Mouse (Mus musculus): Measurements from ENCODE around the gene Asb18. TPM values are rescaled to one million over a fixed set of nuclear protein-coding genes. Genes with fewer than 3 reads are reported as not detected.

Asb18 gene
- total RNA-seq, 1 experiment, result not detected

DNA sequence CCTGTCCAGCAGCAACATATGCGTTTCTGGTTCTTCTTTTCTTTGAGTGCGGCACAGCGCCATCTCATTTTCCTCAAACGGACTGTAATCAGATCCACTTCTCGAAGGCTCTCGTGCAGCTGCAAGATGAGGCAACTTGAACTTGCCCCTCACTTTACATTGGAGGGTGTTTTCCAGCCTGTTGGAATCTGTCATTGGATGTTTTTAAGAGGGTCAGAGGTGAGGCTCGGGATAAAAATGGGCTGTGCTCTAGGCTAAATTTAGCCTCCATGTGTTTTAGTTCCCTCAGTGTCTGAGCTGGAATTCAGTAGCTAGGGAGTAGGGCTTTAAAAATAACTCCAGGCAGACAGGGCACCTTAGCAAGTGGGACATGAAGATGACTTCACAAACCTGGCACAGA, 16.4 kb downstream of the Asb18 start:
- no peaks in the 10 kb centered on the region for H3K9me3 ChIP-seq (ENCODE audit: control insufficient read depth, insufficient read depth, low read depth, low read length)
- H3K4me3 ChIP-seq (ENCODE audit: insufficient read depth in 1 of 2, low read depth in 1 of 2, low read length in 2 of 2, poor library complexity in 1 of 2, severe bottlenecking in 1 of 2), result no peak overlapping the region
- TF ChIP-seq ZC3H11A (IDR thresholded peaks at IDR 0.05; ENCODE audit: borderline replicate concordance, low read depth, low read length), result no peak
- TF ChIP-seq MAFK (IDR thresholded peaks at IDR 0.05; ENCODE audit: insufficient read depth, low read depth, low read length), result no peak
- no peak for TF ChIP-seq ZNF384 (IDR thresholded peaks at IDR 0.05; ENCODE audit: low read depth, low read length)
- TF ChIP-seq HCFC1 (IDR thresholded peaks at IDR 0.05; ENCODE audit: borderline replicate concordance, insufficient read depth, low read length), result no peak
- no peak for TF ChIP-seq CHD2 (IDR thresholded peaks at IDR 0.05; ENCODE audit: low read depth, low read length)
- no peak for DNase-seq (ENCODE audit: low read depth, low spot score)
- peaks cover 0 to 3% of the 10 kb centered on the region in 2 experiments; a peak in 1 of 4 replicates for H3K4me1 ChIP-seq (ENCODE audit: control insufficient read depth in 2 of 2, insufficient read depth in 2 of 2, low read length in 2 of 2, poor library complexity in 1 of 2)
- H3K27ac ChIP-seq (ENCODE audit: insufficient read depth, low read depth, low read length, poor library complexity, severe bottlenecking), result no peak overlapping the region
- no peaks in the 10 kb centered on the region for H3K36me3 ChIP-seq (ENCODE audit: control insufficient read depth, insufficient read depth, low read length, poor library complexity, severe bottlenecking)
- in situ Hi-C loops (cut with MboI; ENCODE audit: low sequenced_read_pairs in 2 of 2, unreplicated experiment in 2 of 2), result no loop called here
- no peak overlapping the region for H3K9ac ChIP-seq (ENCODE audit: insufficient read depth, low read depth, low read length, poor library complexity, severe bottlenecking)

DNA sequence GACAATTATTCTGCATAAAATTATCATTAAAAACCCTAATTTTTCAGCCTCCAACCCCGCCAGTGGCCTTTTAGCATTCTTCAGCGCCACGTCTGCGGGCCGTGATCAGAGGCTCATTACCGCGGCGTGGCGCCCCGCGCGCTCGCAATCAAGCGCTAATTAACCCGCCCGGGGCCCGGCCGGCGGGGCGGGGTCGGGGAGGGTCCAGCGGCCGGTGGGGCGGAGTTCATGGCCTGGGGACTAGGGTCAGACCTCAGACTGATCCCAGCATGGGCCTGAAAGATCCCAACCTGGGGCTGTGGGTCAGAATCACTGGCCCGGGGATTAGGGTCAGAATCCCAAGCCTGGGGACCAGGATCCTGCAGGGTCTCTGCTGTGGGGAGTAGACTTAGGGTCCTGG, 22.2 kb downstream of the Asb18 start:
- no peaks in the 10 kb centered on the region for H3K9me3 ChIP-seq (ENCODE audit: control insufficient read depth, insufficient read depth, low read depth, low read length)
- in situ Hi-C loops (cut with MboI; ENCODE audit: low sequenced_read_pairs in 2 of 2, unreplicated experiment in 2 of 2), result no loop called here
- peak overlapping the region; percentile 44 to 58 for H3K4me3 ChIP-seq (ENCODE audit: insufficient read depth in 1 of 2, low read depth in 1 of 2, low read length in 2 of 2, poor library complexity in 1 of 2, severe bottlenecking in 1 of 2)
- H3K27ac ChIP-seq (ENCODE audit: insufficient read depth, low read depth, low read length, poor library complexity, severe bottlenecking), result no peak overlapping the region
- peaks cover 0 to 3% of the 10 kb centered on the region in 2 experiments; a peak in 1 of 4 replicates for H3K4me1 ChIP-seq (ENCODE audit: control insufficient read depth in 2 of 2, insufficient read depth in 2 of 2, low read length in 2 of 2, poor library complexity in 1 of 2)
- no peak for DNase-seq (ENCODE audit: low read depth, low spot score)
- no peak for TF ChIP-seq ZC3H11A (IDR thresholded peaks at IDR 0.05; ENCODE audit: borderline replicate concordance, low read depth, low read length)
- TF ChIP-seq CHD2 (IDR thresholded peaks at IDR 0.05; ENCODE audit: low read depth, low read length), result no peak
- TF ChIP-seq MAFK (IDR thresholded peaks at IDR 0.05; ENCODE audit: insufficient read depth, low read depth, low read length), result no peak
- TF ChIP-seq HCFC1 (IDR thresholded peaks at IDR 0.05; ENCODE audit: borderline replicate concordance, insufficient read depth, low read length), result no peak
- no peak for TF ChIP-seq ZNF384 (IDR thresholded peaks at IDR 0.05; ENCODE audit: low read depth, low read length)
- H3K9ac ChIP-seq (ENCODE audit: insufficient read depth, low read depth, low read length, poor library complexity, severe bottlenecking), result no peak overlapping the region
- no peaks in the 10 kb centered on the region for H3K36me3 ChIP-seq (ENCODE audit: control insufficient read depth, insufficient read depth, low read length, poor library complexity, severe bottlenecking)

DNA sequence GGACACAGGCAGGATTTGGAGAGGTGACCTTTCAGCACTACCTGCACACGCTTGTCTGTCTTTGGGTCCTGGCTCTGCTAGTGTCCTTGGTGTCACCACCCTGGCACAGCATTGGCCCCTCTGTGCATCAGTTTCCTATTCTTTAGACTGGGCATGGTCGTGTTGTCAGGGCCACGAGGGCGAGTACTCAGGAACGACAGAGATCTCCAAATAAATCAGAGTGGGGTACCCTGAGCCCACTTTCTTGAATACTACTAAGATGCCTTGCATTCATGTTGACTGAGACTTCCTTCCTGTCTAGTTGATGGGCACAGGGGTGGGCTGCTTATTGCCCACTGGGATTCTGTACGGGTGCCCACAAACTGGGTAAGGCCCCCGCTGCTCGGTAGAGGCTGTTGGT, 37.2 kb downstream of the Asb18 start:
- TF ChIP-seq ZC3H11A (IDR thresholded peaks at IDR 0.05; ENCODE audit: borderline replicate concordance, low read depth, low read length) (no peak), CHD2 (IDR thresholded peaks at IDR 0.05; ENCODE audit: low read depth, low read length) (no peak), ZNF384 (IDR thresholded peaks at IDR 0.05; ENCODE audit: low read depth, low read length) (no peak), HCFC1 (IDR thresholded peaks at IDR 0.05; ENCODE audit: borderline replicate concordance, insufficient read depth, low read length) (no peak), MAFK (IDR thresholded peaks at IDR 0.05; ENCODE audit: insufficient read depth, low read depth, low read length) (no peak)
- no peak overlapping the region for H3K9ac ChIP-seq (ENCODE audit: insufficient read depth, low read depth, low read length, poor library complexity, severe bottlenecking)
- DNase-seq (ENCODE audit: low read depth, low spot score), result no peak
- no peaks in the 10 kb centered on the region for H3K36me3 ChIP-seq (ENCODE audit: control insufficient read depth, insufficient read depth, low read length, poor library complexity, severe bottlenecking)
- no peaks in the 10 kb centered on the region for H3K9me3 ChIP-seq (ENCODE audit: control insufficient read depth, insufficient read depth, low read depth, low read length)
- peaks cover 2 to 7% of the 10 kb centered on the region in 2 experiments; a peak in 3 of 4 replicates for H3K4me1 ChIP-seq (ENCODE audit: control insufficient read depth in 2 of 2, insufficient read depth in 2 of 2, low read length in 2 of 2, poor library complexity in 1 of 2)
- in situ Hi-C loops (cut with MboI; ENCODE audit: low sequenced_read_pairs in 2 of 2, unreplicated experiment in 2 of 2), result no loop called here
- H3K27ac ChIP-seq (ENCODE audit: insufficient read depth, low read depth, low read length, poor library complexity, severe bottlenecking), result no peak overlapping the region
- no peak overlapping the region for H3K4me3 ChIP-seq (ENCODE audit: insufficient read depth in 1 of 2, low read depth in 1 of 2, low read length in 2 of 2, poor library complexity in 1 of 2, severe bottlenecking in 1 of 2)

DNA sequence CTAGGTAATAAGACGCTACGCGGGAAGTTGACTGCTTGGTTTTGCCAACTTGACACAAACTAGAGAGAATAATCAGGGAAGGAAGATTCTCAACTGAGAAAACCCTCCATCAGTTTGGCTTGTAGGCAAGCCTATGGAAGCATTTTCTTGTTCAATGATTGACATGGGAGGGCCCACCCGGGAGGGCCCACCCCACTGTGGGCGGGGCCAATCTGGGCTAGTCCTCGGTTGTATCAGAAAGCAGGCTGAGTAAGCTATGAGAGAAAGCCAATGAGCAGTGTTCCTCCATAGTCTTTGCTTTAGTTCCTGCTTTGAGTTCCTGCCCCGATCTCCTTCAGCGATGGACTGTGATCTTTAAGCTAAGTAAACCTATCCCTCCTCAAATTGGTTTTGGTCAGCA, 38.1 kb downstream of the Asb18 start:
- no peaks in the 10 kb centered on the region for H3K36me3 ChIP-seq (ENCODE audit: control insufficient read depth, insufficient read depth, low read length, poor library complexity, severe bottlenecking)
- H3K4me1 ChIP-seq (ENCODE audit: control insufficient read depth in 2 of 2, insufficient read depth in 2 of 2, low read length in 2 of 2, poor library complexity in 1 of 2), result peaks cover 2 to 7% of the 10 kb centered on the region in 2 experiments; a peak in 3 of 4 replicates
- no peak overlapping the region for H3K4me3 ChIP-seq (ENCODE audit: insufficient read depth in 1 of 2, low read depth in 1 of 2, low read length in 2 of 2, poor library complexity in 1 of 2, severe bottlenecking in 1 of 2)
- no peak for TF ChIP-seq ZC3H11A (IDR thresholded peaks at IDR 0.05; ENCODE audit: borderline replicate concordance, low read depth, low read length)
- no peak for TF ChIP-seq ZNF384 (IDR thresholded peaks at IDR 0.05; ENCODE audit: low read depth, low read length)
- TF ChIP-seq HCFC1 (IDR thresholded peaks at IDR 0.05; ENCODE audit: borderline replicate concordance, insufficient read depth, low read length), result no peak
- no peak overlapping the region for H3K27ac ChIP-seq (ENCODE audit: insufficient read depth, low read depth, low read length, poor library complexity, severe bottlenecking)
- no peak overlapping the region for H3K9ac ChIP-seq (ENCODE audit: insufficient read depth, low read depth, low read length, poor library complexity, severe bottlenecking)
- DNase-seq (ENCODE audit: low read depth, low spot score), result peak; percentile 34
- in situ Hi-C loops (cut with MboI; ENCODE audit: low sequenced_read_pairs in 2 of 2, unreplicated experiment in 2 of 2), result no loop called here
- no peaks in the 10 kb centered on the region for H3K9me3 ChIP-seq (ENCODE audit: control insufficient read depth, insufficient read depth, low read depth, low read length)

DNA sequence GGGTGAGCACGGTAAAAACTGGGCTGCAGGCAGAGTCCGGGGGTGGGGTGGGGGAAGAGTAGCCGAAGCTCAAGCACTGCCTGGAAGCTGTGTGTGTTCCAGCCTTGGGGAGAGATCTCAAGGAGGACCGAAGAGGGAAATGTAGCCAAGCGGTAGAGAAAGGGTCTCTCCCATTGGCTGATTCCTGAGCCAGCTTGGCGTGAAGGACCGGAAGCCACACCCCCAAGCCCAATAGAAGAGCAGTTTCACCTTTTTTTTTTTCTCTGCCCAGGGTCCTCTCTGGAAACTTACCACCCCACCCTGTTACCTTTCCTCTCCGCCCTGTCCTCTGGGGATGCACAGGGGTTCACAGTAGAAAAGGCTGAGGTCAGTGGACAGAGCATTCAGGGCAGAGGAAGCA, 39.9 kb downstream of the Asb18 start:
- peak overlapping the region; percentile 24 to 49; a peak in 3 of 4 replicates for H3K4me3 ChIP-seq (ENCODE audit: insufficient read depth in 1 of 2, low read depth in 1 of 2, low read length in 2 of 2, poor library complexity in 1 of 2, severe bottlenecking in 1 of 2)
- peaks cover 2 to 7% of the 10 kb centered on the region in 2 experiments; a peak in 3 of 4 replicates for H3K4me1 ChIP-seq (ENCODE audit: control insufficient read depth in 2 of 2, insufficient read depth in 2 of 2, low read length in 2 of 2, poor library complexity in 1 of 2)
- H3K27ac ChIP-seq (ENCODE audit: insufficient read depth, low read depth, low read length, poor library complexity, severe bottlenecking), result no peak overlapping the region
- TF ChIP-seq MAFK (IDR thresholded peaks at IDR 0.05; ENCODE audit: insufficient read depth, low read depth, low read length), result no peak
- TF ChIP-seq HCFC1 (IDR thresholded peaks at IDR 0.05; ENCODE audit: borderline replicate concordance, insufficient read depth, low read length), result no peak
- peak; percentile 63; the same call in 1 of the 2 replicates for TF ChIP-seq ZNF384 (IDR thresholded peaks at IDR 0.05; ENCODE audit: low read depth, low read length)
- TF ChIP-seq ZC3H11A (IDR thresholded peaks at IDR 0.05; ENCODE audit: borderline replicate concordance, low read depth, low read length), result no peak
- DNase-seq (ENCODE audit: low read depth, low spot score), result peak; percentile 24
- no peaks in the 10 kb centered on the region for H3K9me3 ChIP-seq (ENCODE audit: control insufficient read depth, insufficient read depth, low read depth, low read length)
- in situ Hi-C loops (cut with MboI; ENCODE audit: low sequenced_read_pairs in 2 of 2, unreplicated experiment in 2 of 2), result no loop called here
- no peaks in the 10 kb centered on the region for H3K36me3 ChIP-seq (ENCODE audit: control insufficient read depth, insufficient read depth, low read length, poor library complexity, severe bottlenecking)
- H3K9ac ChIP-seq (ENCODE audit: insufficient read depth, low read depth, low read length, poor library complexity, severe bottlenecking), result no peak overlapping the region

All from ES-E14 (cell line).